Mouse (Mus musculus) forebrain, embryonic 16.5 days (tissue): Measurements from ENCODE around the gene Gm9918. TPM values are rescaled to one million over a fixed set of nuclear protein-coding genes. Genes with fewer than 3 reads are reported as not detected.
"Not testable (repeated sequence)": the region's sequence is repeated elsewhere in the genome, so short reads cannot be mapped to it uniquely, and the experiment has no call there.

Experiments used
- ATAC-seq: fragments of 200-750 bp; cut with Nextera tagmentation; 2 replicates; pipeline ENCODE4 v1.8.0; 2017; ENCODE audit warnings: mild to moderate bottlenecking, moderate library complexity
- H3K27ac ChIP-seq: fragments of 300-500 bp; sonication (generic); 2 replicates; pipeline ENCODE4 v1.5.1; 2014; ENCODE audit warnings: low read length, control low read depth
- H3K27me3 ChIP-seq: fragments of 300-500 bp; sonication (generic); replicated peaks from 2 replicates; pipeline ENCODE4 v1.6.1; 2014; ENCODE audit warnings: low read length; ENCODE audit not compliant: control insufficient read depth, insufficient read depth
- H3K36me3 ChIP-seq: fragments of 300-500 bp; sonication (generic); 2 replicates; pipeline ENCODE4 v1.6.1; 2014; ENCODE audit not compliant: control insufficient read depth, insufficient read depth
- H3K4me1 ChIP-seq: fragments of 300-500 bp; sonication (generic); replicated peaks from 2 replicates; pipeline ENCODE4 v1.6.1; 2014; ENCODE audit warnings: low read length; ENCODE audit not compliant: control insufficient read depth, insufficient read depth
- H3K4me2 ChIP-seq: fragments of 300-500 bp; sonication (generic); 2 replicates; pipeline ENCODE4 v1.6.1; 2014; ENCODE audit warnings: mild to moderate bottlenecking, low read length, control low read depth
- H3K4me3 ChIP-seq: fragments of 300-500 bp; sonication (generic); replicated peaks from 2 replicates; pipeline ENCODE4 v1.5.1; 2014; ENCODE audit warnings: mild to moderate bottlenecking, low read length, control low read depth
- H3K9ac ChIP-seq: fragments of 300-500 bp; sonication (generic); replicated peaks from 2 replicates; pipeline ENCODE4 v1.6.1; 2014; ENCODE audit warnings: low read depth, low read length, control low read depth
- H3K9me3 ChIP-seq: fragments of 300-500 bp; sonication (generic); 2 replicates; pipeline ENCODE4 v1.6.1; 2016; ENCODE audit warnings: low read length; ENCODE audit not compliant: control insufficient read depth
- WGBS: fragments of 180-500 bp; shearing (Covaris S2); extraction: QIAGEN DNeasy Blood & Tissue Kit; methylation state at CpG from one replicate; pipeline ENCODE4 v1.1.7; 2014; 5-methylcytosine and 5-hydroxymethylcytosine counted together
- polyA plus RNA-seq: library from polyadenylated mRNA; unstranded; fragments of >200 nt; fragmentation: Nextera tagmentation; extraction: Ambion mirVana; gene quantifications from 2 replicates; pipeline ENCODE4 v1.2.1, GENCODE M21; 2015

Gene Gm9918
- 0.11 TPM in 1 of 2 replicates, not detected in the other for polyA plus RNA-seq

DNA sequence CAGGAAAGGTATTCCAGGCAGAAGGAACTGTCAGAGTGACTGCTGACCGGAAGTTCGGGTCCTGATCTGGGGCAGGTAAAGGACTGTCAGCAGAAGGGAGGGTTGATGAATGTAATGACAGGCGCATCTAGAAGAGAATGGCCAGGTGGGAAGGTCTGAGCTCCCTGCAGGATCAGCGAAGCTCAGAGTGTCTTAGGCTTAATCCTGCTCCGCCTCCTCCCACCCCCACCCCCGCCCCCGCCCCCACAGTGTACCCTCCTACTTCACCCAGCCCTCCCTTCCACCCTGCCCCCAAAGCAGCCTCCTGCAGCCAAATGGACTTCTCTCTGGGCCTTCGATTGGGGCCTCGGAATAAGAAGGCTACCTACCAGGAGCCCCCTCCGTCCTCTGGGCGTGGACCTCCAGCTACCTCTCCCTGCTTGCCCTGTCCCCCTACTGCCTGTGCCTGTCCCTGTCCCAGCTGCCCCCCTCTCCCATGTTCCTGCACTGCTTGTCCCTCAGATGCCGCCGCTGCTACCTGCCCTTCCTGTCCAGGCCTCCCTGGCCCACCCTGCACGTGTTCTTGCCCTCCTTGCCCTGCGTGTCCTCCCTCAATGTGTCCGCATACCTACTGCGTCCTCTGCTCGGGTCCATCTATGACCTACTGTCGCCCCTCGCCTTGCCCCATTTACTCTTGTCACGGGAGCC, at the start of gene Gm9918:
TSS of gene Gm9918 (plus strand) at position 290 of the 687 bp plus-strand sequence.
- Histone ChIP-seq H3K4me1 (no peaks in the 10 kb centered on the region), H3K9me3 (no peaks in the 10 kb centered on the region), H3K4me2 (no peak within 1 kb of the TSS), H3K4me3 (no peak within 1 kb of the TSS), H3K27me3 (peaks cover 7% of the 10 kb centered on the region), H3K27ac (no peak within 1 kb of the TSS), H3K9ac (no peak within 1 kb of the TSS), H3K36me3 (no peaks in the 10 kb centered on the region)
- ATAC-seq: no peak
- 9% methylated on average over 20 of the region's 21 CpGs for WGBS

DNA sequence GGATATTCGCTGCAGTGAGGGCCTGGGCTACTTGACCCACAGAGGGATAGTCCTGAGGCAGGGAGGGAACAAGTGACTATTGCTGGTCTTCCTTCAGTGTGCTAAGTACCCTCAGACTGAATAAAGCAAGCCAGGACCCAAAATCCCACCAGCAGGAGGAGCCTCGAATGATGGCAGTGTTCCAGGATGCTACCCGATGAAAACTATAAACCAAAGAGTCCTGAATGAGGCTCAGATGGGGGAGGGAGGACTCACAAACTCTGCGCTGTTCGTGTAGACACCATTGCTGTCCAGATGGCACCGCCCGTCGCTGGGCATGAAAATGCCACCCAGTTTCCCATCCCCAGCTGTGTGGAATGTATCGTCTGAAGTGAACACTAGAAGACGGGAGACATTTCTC, 48.0 kb upstream of the Gm9918 start:
- H3K9me3 ChIP-seq: no peaks in the 10 kb centered on the region
- no peak for ATAC-seq
- 41% methylated on average over 10 of the region's 10 CpGs for WGBS
- H3K36me3 ChIP-seq: no peaks in the 10 kb centered on the region
- no peak overlapping the region for H3K27ac ChIP-seq
- H3K27me3 ChIP-seq: peaks cover 9% of the 10 kb centered on the region; the same call in 1 of the 2 replicates
- H3K9ac ChIP-seq: no peak overlapping the region
- no peak overlapping the region for H3K4me2 ChIP-seq
- peaks cover 13% of the 10 kb centered on the region for H3K4me1 ChIP-seq
- no peak overlapping the region for H3K4me3 ChIP-seq

DNA sequence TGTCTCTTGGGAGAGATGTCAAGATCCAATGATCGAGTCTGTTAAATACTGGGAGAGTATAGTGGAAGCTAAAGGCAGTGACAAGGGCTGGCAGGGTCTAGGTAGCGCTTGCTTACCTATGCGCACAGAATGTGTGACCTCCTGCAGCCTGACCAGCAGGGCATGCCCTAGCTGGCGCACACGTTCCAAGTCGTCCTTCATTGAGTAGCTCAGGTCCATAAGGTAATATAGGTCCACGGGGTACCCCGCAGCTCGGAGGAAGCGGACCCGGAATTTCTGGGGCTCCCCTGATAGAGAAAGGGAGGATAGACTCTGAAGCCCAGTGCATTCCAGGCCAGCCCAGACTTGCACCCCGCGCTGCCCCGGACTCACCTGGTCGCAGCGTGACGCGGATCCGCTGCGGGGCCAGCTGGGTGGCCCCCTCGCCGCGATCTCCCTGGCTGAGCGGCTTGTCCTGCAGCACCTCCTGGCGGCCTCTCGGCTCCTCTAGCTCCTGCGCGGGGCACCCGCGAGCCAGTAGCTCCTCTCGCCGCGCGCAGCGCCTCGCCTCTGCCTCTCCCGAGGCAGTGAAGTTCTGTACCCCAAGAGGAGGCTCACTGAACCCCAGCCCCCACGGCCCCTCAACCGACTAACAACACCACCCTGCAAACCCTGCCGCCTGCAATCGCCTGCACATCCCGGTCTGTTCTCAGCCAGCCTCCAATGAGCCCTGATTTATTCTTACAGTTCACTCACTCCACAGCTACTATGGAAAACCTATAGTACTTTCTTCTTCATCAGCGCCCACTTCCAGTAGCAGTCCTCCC, 46.0 kb upstream of the Gm9918 start:
- H3K4me1 ChIP-seq: peaks cover 13% of the 10 kb centered on the region
- H3K9me3 ChIP-seq: no peaks in the 10 kb centered on the region
- H3K4me2 ChIP-seq: peak overlapping the region; percentile 88
- no peak overlapping the region for H3K27ac ChIP-seq
- WGBS: 4% methylated on average over 43 of the region's 43 CpGs
- ATAC-seq: peak; percentile 87
- no peaks in the 10 kb centered on the region for H3K36me3 ChIP-seq
- H3K9ac ChIP-seq: peak overlapping the region; percentile 59
- peaks cover 9% of the 10 kb centered on the region; the same call in 1 of the 2 replicates for H3K27me3 ChIP-seq
- H3K4me3 ChIP-seq: peak overlapping the region; percentile 48

DNA sequence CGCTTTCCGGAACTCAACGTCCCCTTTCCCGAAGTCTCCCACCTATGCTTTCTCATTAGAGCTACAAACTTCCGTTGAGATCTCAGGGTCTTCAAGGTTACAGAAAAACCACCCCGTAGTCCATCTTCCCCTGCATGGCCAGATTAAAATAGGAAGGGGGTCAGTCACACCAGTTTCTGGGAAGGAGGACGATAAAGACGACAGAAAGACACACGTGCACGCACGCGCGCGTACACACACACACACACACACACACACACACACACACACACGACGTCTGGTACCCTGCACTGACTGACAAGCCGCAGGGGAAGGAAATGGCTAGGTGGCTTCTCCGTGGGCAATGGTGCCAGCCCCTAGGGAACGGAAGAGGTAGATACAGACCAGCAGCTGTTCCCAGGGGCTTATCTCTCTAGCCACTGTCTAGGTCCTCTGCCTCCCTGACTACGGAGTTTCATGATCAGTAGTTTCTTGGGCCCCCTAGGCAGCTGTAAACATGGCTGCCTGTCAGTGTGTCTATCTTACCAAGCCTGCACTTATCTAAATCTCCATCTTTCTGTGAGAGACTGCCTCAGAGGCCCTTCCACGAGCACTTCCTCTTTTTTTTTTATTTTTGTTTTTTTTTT, 45.3 kb upstream of the Gm9918 start:
- peak overlapping the region; percentile 88 for H3K4me2 ChIP-seq
- peaks cover 13% of the 10 kb centered on the region for H3K4me1 ChIP-seq
- H3K27ac ChIP-seq: no peak overlapping the region
- 21% methylated on average over 21 of the region's 21 CpGs for WGBS
- H3K9me3 ChIP-seq: no peaks in the 10 kb centered on the region
- H3K27me3 ChIP-seq: peaks cover 9% of the 10 kb centered on the region; the same call in 1 of the 2 replicates
- no peak for ATAC-seq
- no peak overlapping the region for H3K9ac ChIP-seq
- no peaks in the 10 kb centered on the region for H3K36me3 ChIP-seq
- peak overlapping the region; percentile 48 for H3K4me3 ChIP-seq

DNA sequence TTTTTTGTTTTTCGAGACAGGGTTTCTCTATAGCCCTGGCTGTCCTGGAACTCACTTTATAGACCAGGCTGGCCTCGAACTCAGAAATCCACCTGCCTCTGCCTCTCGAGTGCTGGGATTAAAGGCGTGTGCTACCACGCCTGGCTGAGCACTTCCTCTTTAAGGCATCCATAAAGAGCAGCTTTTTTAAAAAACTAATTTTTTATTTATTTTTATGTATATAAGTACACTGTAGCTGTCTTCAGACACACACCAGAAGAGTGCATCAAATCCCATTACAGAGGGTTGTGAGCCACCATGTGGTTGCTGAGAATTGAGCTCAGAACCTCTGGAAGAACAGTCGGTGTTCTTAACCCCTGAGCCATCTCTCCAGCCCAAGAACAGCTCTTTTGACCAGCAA, 44.7 kb upstream of the Gm9918 start:
- not testable (repeated sequence) for H3K27ac ChIP-seq, H3K4me2 ChIP-seq, H3K36me3 ChIP-seq, H3K27me3 ChIP-seq, ATAC-seq, H3K4me3 ChIP-seq, H3K9me3 ChIP-seq, H3K9ac ChIP-seq
- H3K4me1 ChIP-seq: peaks cover 13% of the 10 kb centered on the region
- WGBS: 79% methylated on average over 5 of the region's 6 CpGs

DNA sequence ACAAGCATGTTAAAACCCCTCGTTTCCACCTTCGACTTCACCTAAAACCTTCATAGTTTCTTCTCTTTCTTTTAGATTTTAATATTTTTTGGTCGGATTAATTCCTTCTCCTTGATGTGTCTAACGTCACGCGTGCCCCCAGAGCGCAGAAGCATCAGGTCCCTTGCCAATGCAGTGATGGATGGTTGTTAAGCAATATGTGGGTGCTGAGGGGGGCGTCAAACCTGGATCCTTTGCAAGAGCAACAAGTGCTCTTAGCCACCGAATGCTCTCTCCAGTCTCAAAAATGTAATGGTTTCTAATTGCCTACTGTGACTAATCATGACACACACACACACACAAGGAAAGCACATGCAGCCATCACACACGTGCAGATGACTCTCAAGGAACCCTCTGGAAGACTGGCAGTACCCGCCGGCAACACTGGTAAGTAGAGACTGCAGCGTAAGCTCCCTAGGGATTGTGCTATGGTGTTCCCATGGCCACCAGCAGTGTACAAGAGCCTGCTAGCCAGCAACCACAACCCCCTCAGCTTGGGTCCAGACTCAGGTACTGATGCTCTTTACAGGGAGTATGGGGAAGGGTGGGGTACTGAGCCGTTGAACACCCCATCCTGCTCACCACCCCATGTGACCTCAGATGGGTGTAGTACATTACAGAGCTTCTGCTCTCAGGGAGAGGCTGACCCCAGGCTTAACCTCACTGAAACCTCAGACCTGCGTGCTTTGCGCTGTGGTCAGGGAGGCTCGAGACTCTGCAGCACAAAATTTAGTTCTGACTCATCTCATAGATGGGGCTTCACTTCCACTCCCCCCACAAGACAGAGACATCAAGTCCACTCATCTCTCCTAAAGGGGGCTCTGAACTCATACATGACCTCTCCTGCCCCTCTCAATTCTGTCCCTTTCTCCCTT, 39.7 kb upstream of the Gm9918 start:
- ATAC-seq: no peak
- WGBS: 85% methylated on average over 17 of the region's 17 CpGs
- Histone ChIP-seq H3K4me1 (peaks cover 2% of the 10 kb centered on the region; the same call in 1 of the 2 replicates), H3K9me3 (no peaks in the 10 kb centered on the region), H3K4me3 (no peak overlapping the region), H3K4me2 (no peak overlapping the region), H3K27ac (no peak overlapping the region), H3K27me3 (no peaks in the 10 kb centered on the region), H3K9ac (no peak overlapping the region), H3K36me3 (no peaks in the 10 kb centered on the region)

DNA sequence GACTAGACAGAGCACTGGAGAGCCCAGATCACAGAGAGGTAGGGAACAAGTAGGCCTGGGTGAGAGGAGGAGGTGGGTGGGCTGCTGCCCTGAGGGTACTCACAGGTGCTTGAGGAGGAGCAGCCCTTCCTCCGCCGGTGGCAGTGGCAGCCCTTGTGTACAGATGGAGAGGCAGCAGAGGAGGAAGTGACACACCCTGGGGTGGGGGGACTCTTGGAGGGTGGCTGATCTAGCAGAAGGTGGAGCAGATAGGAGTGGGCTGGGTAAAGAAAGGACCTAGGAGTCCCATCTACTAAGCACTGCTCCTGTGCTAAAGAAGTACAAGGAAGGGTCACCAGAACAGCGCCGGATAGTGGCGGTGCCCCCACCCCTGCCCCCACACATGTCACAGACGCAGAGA, 38.6 kb upstream of the Gm9918 start, which contains the start of gene Itgb7:
TSS of gene Itgb7 (minus strand) at position 197 of the 400 bp plus-strand sequence.
- Histone ChIP-seq H3K9me3 (no peaks in the 10 kb centered on the region), H3K4me3 (no peak within 1 kb of the TSS), H3K27me3 (no peaks in the 10 kb centered on the region), H3K9ac (no peak within 1 kb of the TSS), H3K4me1 (peaks cover 2% of the 10 kb centered on the region; the same call in 1 of the 2 replicates), H3K27ac (no peak within 1 kb of the TSS), H3K4me2 (no peak within 1 kb of the TSS), H3K36me3 (no peaks in the 10 kb centered on the region)
- WGBS: 57% methylated on average over 6 of the region's 6 CpGs
- ATAC-seq: no peak

DNA sequence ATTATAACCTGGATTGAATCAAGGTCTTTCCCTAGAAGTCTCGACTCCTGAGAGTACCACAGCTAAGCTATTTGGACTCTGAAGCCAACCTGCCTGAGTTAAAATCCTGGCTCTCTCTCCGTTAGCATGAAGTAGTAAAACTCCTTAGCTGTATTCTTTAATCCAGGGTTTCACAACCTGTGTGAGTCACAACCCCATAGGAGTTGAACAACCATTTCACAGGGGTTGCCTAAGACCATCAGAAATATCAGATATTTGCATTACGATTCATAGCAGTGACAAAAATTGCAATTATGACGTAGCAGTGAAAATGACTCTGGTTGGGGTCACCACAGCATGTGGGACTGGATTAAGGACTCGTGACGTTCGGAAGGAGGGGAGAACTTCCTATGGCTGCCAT, 37.6 kb upstream of the Gm9918 start:
- WGBS: 85% methylated on average over 7 of the region's 7 CpGs

More for the DNA sequence above, 37.6 kb upstream of the Gm9918 start:
- H3K36me3 ChIP-seq: no peaks in the 10 kb centered on the region
- H3K4me1 ChIP-seq: peaks cover 2% of the 10 kb centered on the region; the same call in 1 of the 2 replicates
- no peak overlapping the region for H3K9ac ChIP-seq
- H3K27me3 ChIP-seq: no peaks in the 10 kb centered on the region
- H3K4me2 ChIP-seq: no peak overlapping the region
- no peak overlapping the region for H3K27ac ChIP-seq
- ATAC-seq: no peak
- no peak overlapping the region for H3K4me3 ChIP-seq
- no peaks in the 10 kb centered on the region for H3K9me3 ChIP-seq
